Mouse (Mus musculus): ENCODE data around the gene Cst11.
A peak's percentile ranks its signal among the peaks of the same experiment; 100 is the strongest.
"Not testable (repeated sequence)": the region's sequence is repeated elsewhere in the genome, so short reads cannot be mapped to it uniquely, and the experiment has no call there.

Gene Cst11

GRCm38 (mm10) chr2:148771397-148771796, at the start of gene Cst11:
Cst11 (minus strand) TSS chr2:148771497.
- not testable (repeated sequence) for DNase-seq (ENCODE audit: low spot score in 2 of 2)

GRCm38 (mm10) chr2:148819909-148820308, 48.6 kb upstream of the Cst11 start, which contains the start of gene Cst13:
Cst13 (plus strand) TSS chr2:148820081.
- DNase-seq (ENCODE audit: low spot score in 2 of 2): no peak

- no peak for DNase-seq (ENCODE audit: low spot score in 2 of 2)
These were observed 35.4 kb upstream of the Cst11 start for GRCm38 (mm10) chr2:148806696-148807095.

GRCm38 (mm10) chr2:148801491-148801921, 30.2 kb upstream of the Cst11 start:
- no peak for DNase-seq (ENCODE audit: low spot score in 2 of 2)

- no peak for DNase-seq (ENCODE audit: low spot score in 2 of 2)
These were observed 27.2 kb upstream of the Cst11 start, which contains the start of gene Cst8 for GRCm38 (mm10) chr2:148798485-148798884. Cst8 (plus strand) TSS chr2:148798785.

GRCm38 (mm10) chr2:148789142-148789541, 17.8 kb upstream of the Cst11 start, which contains the start of gene Cst12:
Cst12 (plus strand) TSS chr2:148789361.
- no peak for DNase-seq (ENCODE audit: low spot score in 2 of 2)

GRCm38 (mm10) chr2:148781709-148782108, 10.4 kb upstream of the Cst11 start, which contains the start of gene 8030411F24Rik:
8030411F24Rik (plus strand) TSS chr2:148782009.
- DNase-seq (ENCODE audit: low spot score in 2 of 2): no peak

- no peak for DNase-seq (ENCODE audit: low spot score in 2 of 2)
These were observed 7.5 kb downstream of the Cst11 start for GRCm38 (mm10) chr2:148763648-148764388.

- no peak for DNase-seq (ENCODE audit: low spot score in 2 of 2)
These were observed 16.9 kb downstream of the Cst11 start for GRCm38 (mm10) chr2:148754310-148754846.

- peak; percentile 28 to 61 for DNase-seq (ENCODE audit: low spot score in 2 of 2)
These were observed 19.1 kb downstream of the Cst11 start for GRCm38 (mm10) chr2:148751893-148752813.

GRCm38 (mm10) chr2:148750058-148750457, 21.2 kb downstream of the Cst11 start, which contains the start of gene Cstl1:
Cstl1 (plus strand) TSS chr2:148750358.
- DNase-seq (ENCODE audit: low spot score in 2 of 2): no peak

- no peak for DNase-seq (ENCODE audit: low spot score in 2 of 2)
These were observed 27.4 kb downstream of the Cst11 start for GRCm38 (mm10) chr2:148743846-148744407.

GRCm38 (mm10) chr2:148743001-148743400, 28.3 kb downstream of the Cst11 start:
- peak in 1 of 2 experiments; percentile 18 for DNase-seq (ENCODE audit: low spot score in 2 of 2)

GRCm38 (mm10) chr2:148732327-148733000, 38.8 kb downstream of the Cst11 start, which contains the start of gene Napb:
Napb (minus strand) TSS chr2:148732467.
- peak; percentile 91 to 92 for DNase-seq (ENCODE audit: low spot score in 2 of 2)

GRCm38 (mm10) chr2:148731614-148732326, 39.5 kb downstream of the Cst11 start:
- DNase-seq (ENCODE audit: low spot score in 2 of 2): peak; percentile 16 to 17

GRCm38 (mm10) chr2:148719271-148719995, 51.9 kb downstream of the Cst11 start:
- no peak for DNase-seq (ENCODE audit: low spot score in 2 of 2)
